Mouse (Mus musculus) midbrain, embryonic 15.5 days (tissue): ENCODE data around the gene Rtn4rl2. TPM values are rescaled to one million over a fixed set of nuclear protein-coding genes. Genes with fewer than 3 reads are reported as not detected.

Experiments used
- ATAC-seq: fragments of 200-750 bp; cut with Nextera tagmentation; replicated peaks from 2 replicates; pipeline ENCODE4 v1.8.0; 2017; ENCODE audit warnings: moderate TSS enrichment
- H3K27ac ChIP-seq: fragments of 300-500 bp; sonication (generic); 2 replicates; pipeline ENCODE4 v1.5.1; 2015; ENCODE audit warnings: mild to moderate bottlenecking, inconsistent platforms
- H3K27me3 ChIP-seq: fragments of 300-500 bp; sonication (generic); replicated peaks from 2 replicates; pipeline ENCODE4 v1.6.1; 2015; ENCODE audit warnings: inconsistent platforms
- H3K36me3 ChIP-seq: fragments of 300-500 bp; sonication (generic); replicated peaks from 2 replicates; pipeline ENCODE4 v1.6.1; 2015; ENCODE audit warnings: inconsistent platforms
- H3K4me1 ChIP-seq: fragments of 300-500 bp; sonication (generic); 2 replicates; pipeline ENCODE4 v1.6.1; 2015; ENCODE audit warnings: inconsistent platforms
- H3K4me2 ChIP-seq: fragments of 300-500 bp; sonication (generic); 2 replicates; pipeline ENCODE4 v1.6.1; 2015; ENCODE audit warnings: inconsistent platforms, mild to moderate bottlenecking, moderate library complexity
- H3K4me3 ChIP-seq: fragments of 300-500 bp; sonication (generic); 2 replicates; pipeline ENCODE4 v1.5.1; 2015; ENCODE audit warnings: mild to moderate bottlenecking, inconsistent platforms
- H3K9ac ChIP-seq: fragments of 300-500 bp; sonication (generic); 2 replicates; pipeline ENCODE4 v1.6.1; 2015; ENCODE audit warnings: mild to moderate bottlenecking, inconsistent platforms
- H3K9me3 ChIP-seq: fragments of 300-500 bp; sonication (generic); 2 replicates; pipeline ENCODE4 v1.6.1; 2016; ENCODE audit warnings: inconsistent platforms
- WGBS: fragments of 180-500 bp; shearing (Covaris S2); methylation state at CpG from one replicate; pipeline ENCODE4 v1.1.7; 2015; ENCODE audit warnings: mixed read lengths; 5-methylcytosine and 5-hydroxymethylcytosine counted together
- microRNA-seq: library from miRNA; unstranded; fragments of <30 nt; microRNA quantifications from one replicate; pipeline ENCODE4, GENCODE M21; 2016
- polyA plus RNA-seq: library from polyadenylated mRNA; unstranded; fragments of >200 nt; fragmentation: Nextera tagmentation; extraction: Ambion mirVana; gene quantifications from 2 replicates; pipeline ENCODE4 v1.2.1, GENCODE M21; 2015

The Rtn4rl2 gene
- polyA plus RNA-seq, 1 experiment from 2014 or later, result 4.9 TPM

DNA sequence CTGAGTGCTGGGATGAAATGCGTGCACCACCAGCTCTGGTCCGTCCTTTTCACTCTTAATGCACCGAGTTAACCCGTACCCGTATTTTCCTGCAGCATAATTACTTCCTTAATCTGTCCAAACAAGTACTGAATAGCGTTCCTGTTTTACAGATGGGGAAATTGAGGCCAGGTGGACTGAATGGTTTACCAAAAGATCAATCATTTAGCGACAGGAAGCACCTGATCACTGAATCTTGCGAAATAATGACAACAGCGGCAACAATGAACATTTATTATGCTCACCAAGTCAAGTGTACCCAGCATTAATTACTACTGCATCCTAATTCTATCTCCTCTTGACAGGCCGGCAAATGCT is 47.9 kb downstream of the Rtn4rl2 start, which contains the start of gene Slc43a1:
Gene Slc43a1, plus strand, starts transcription at position 258 of the 357 bp plus-strand sequence.
- H3K9ac ChIP-seq, result peak within 1 kb of the TSS; percentile 36; the same call in 1 of the 2 replicates
- H3K4me1 ChIP-seq, result peaks cover 21% of the 10 kb centered on the region
- 15% methylated on average over 10 of the region's 10 CpGs for WGBS
- no peak within 1 kb of the TSS for H3K27ac ChIP-seq
- H3K36me3 ChIP-seq, result no peaks in the 10 kb centered on the region
- no peaks in the 10 kb centered on the region for H3K9me3 ChIP-seq
- peaks cover 44% of the 10 kb centered on the region for H3K27me3 ChIP-seq
- peak within 1 kb of the TSS; percentile 46 for H3K4me3 ChIP-seq
- peak within 1 kb of the TSS; percentile 93 for H3K4me2 ChIP-seq
- ATAC-seq, result no peak

DNA sequence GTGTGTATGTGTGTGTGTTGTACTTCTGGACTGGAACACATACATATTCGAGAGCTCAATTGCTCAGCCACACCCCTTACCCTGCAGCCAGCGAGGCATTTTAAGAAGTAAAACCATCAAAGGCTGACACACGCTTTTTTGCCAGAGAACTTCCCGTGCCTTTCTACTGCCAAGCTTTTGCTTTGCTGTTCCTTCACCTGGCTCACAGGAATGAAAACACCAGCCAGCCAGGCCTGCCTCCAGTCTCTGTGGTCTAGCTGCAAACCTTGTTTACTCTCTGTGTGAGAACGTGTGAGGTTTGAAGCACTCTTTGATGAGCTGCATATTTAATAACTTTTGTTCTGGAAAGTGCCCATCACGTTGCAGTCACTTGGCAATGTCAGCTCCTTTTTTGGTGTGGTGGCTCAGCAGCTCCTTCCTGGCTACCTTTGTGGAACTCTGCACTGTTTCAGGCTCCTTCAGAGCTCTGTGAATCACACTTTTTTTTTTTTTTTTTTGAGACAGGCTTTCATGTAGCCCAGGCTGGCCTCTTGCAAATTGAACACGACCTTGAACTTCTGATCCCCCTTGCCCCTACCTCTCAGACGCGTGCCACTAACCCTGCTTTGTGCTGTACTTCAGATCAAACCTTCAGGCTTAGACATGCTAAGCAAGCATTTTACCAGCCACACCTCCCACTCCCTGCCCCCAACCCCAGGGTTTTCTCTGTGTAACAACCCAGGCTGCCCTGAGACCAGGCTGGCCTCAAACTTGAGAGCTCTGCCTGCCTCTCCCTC is 48.5 kb downstream of the Rtn4rl2 start:
- Histone ChIP-seq H3K36me3 (no peaks in the 10 kb centered on the region), H3K9ac (no peak overlapping the region), H3K9me3 (no peaks in the 10 kb centered on the region), H3K4me1 (peaks cover 21% of the 10 kb centered on the region), H3K27me3 (peaks cover 44% of the 10 kb centered on the region), H3K4me3 (no peak overlapping the region), H3K27ac (no peak overlapping the region), H3K4me2 (no peak overlapping the region)
- WGBS, result 24% methylated on average over 9 of the region's 9 CpGs
- no peak for ATAC-seq

DNA sequence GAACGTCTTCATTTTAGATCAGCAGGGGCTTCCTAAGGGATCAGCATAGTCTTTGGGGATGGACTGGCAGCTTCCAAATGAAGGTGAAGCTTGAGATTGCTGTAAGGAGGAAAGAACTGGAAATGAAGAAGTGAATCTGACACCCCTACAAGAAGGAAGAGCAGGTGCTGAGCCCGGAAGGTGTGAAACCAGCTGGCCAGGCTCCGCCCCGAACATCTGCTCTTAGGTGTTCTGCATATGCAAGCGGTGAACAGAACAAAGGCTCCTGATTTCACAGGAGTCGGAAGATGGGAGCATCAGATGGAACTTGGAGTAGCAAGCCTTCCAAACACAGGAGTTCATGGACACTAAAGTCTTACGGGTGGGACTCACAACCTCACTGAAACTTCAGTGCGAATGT is 49.4 kb downstream of the Rtn4rl2 start:
- Histone ChIP-seq H3K36me3 (no peaks in the 10 kb centered on the region), H3K9me3 (no peaks in the 10 kb centered on the region), H3K27ac (no peak overlapping the region), H3K4me3 (no peak overlapping the region), H3K27me3 (peaks cover 44% of the 10 kb centered on the region), H3K4me1 (peaks cover 21% of the 10 kb centered on the region), H3K4me2 (no peak overlapping the region), H3K9ac (no peak overlapping the region)
- no peak for ATAC-seq
- 69% methylated on average over 8 of the region's 8 CpGs for WGBS

- Histone ChIP-seq H3K4me3 (no peak overlapping the region), H3K27ac (no peak overlapping the region), H3K4me2 (no peak overlapping the region), H3K27me3 (no peaks in the 10 kb centered on the region), H3K9me3 (no peaks in the 10 kb centered on the region), H3K36me3 (peaks cover 8% of the 10 kb centered on the region), H3K9ac (no peak overlapping the region), H3K4me1 (peaks cover 17% of the 10 kb centered on the region)
- ATAC-seq, result peak; percentile 68
- 34% methylated on average over 10 of the region's 10 CpGs for WGBS
Measured at GRCm38 (mm10) chr2:84831666-84832391, 54.7 kb downstream of the Rtn4rl2 start.

GRCm38 (mm10) chr2:84827283-84827920 is 59.1 kb downstream of the Rtn4rl2 start:
- H3K9ac ChIP-seq, result peak overlapping the region; percentile 66
- peak overlapping the region; percentile 99 for H3K4me2 ChIP-seq
- under 1% methylated on average over 29 of the region's 29 CpGs for WGBS
- no peaks in the 10 kb centered on the region for H3K27me3 ChIP-seq
- ATAC-seq, result no peak
- peak overlapping the region; percentile 74 for H3K4me3 ChIP-seq
- H3K36me3 ChIP-seq, result peaks cover 8% of the 10 kb centered on the region
- no peaks in the 10 kb centered on the region for H3K9me3 ChIP-seq
- no peak overlapping the region; the same call in 1 of the 2 replicates for H3K27ac ChIP-seq
- H3K4me1 ChIP-seq, result peaks cover 20% of the 10 kb centered on the region

- ATAC-seq, result peak; percentile 94
- Histone ChIP-seq H3K4me2 (peak within 1 kb of the TSS; percentile 99), H3K27me3 (no peaks in the 10 kb centered on the region), H3K36me3 (peaks cover 8% of the 10 kb centered on the region), H3K9me3 (no peaks in the 10 kb centered on the region), H3K4me3 (peak within 1 kb of the TSS; percentile 74), H3K4me1 (peaks cover 20% of the 10 kb centered on the region), H3K9ac (peak within 1 kb of the TSS; percentile 66), H3K27ac (peak within 1 kb of the TSS; percentile 72)
- under 1% methylated on average over 34 of the region's 34 CpGs for WGBS
Measured at GRCm38 (mm10) chr2:84826488-84827282, 59.8 kb downstream of the Rtn4rl2 start, which contains the start of gene Timm10. Gene Timm10 (plus strand): TSS chr2:84826997.

DNA sequence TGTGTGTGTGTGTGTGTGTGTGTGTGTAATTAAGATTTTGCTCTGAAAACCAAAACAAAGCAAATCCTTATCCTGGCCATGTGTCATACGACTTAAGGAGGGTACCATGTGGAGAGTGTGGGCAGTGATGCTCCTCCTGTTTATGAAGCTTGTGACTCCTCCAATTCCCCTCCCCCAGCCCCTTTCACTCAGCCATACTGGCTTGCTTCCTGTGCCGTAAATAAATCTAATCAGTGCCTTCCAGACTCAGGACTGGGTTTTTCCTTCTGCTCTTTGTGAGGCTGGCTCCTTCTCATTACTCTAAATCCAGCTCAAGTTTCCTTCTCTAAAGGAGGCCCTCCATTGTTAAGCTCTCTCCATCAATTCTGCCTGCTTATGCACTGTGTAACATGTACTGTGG is 63.3 kb downstream of the Rtn4rl2 start:
- Histone ChIP-seq H3K4me3 (no peak overlapping the region), H3K4me2 (no peak overlapping the region), H3K36me3 (no peaks in the 10 kb centered on the region), H3K9me3 (no peaks in the 10 kb centered on the region), H3K27me3 (peaks cover 5% of the 10 kb centered on the region; the same call in 1 of the 2 replicates), H3K4me1 (peaks cover 13% of the 10 kb centered on the region), H3K27ac (no peak overlapping the region), H3K9ac (no peak overlapping the region)
- WGBS, result 60% methylated on average over 2 of the region's 2 CpGs
- ATAC-seq, result no peak

GRCm38 (mm10) chr2:84822552-84822951 is 64.0 kb downstream of the Rtn4rl2 start, which contains the start of gene Smtnl1:
Gene Smtnl1 (minus strand): TSS chr2:84822652.
- H3K4me1 ChIP-seq, result peaks cover 6% of the 10 kb centered on the region
- WGBS, result 70% methylated on average over 13 of the region's 13 CpGs
- H3K4me3 ChIP-seq, result no peak within 1 kb of the TSS
- ATAC-seq, result no peak
- H3K4me2 ChIP-seq, result no peak within 1 kb of the TSS
- H3K27me3 ChIP-seq, result peaks cover 5% of the 10 kb centered on the region; the same call in 1 of the 2 replicates
- H3K9me3 ChIP-seq, result no peaks in the 10 kb centered on the region
- no peaks in the 10 kb centered on the region for H3K36me3 ChIP-seq
- H3K27ac ChIP-seq, result no peak within 1 kb of the TSS
- H3K9ac ChIP-seq, result no peak within 1 kb of the TSS

Small RNA genes within 50 kb of the gene (microRNA-seq; reads per million reads assigned to microRNA genes)
- not detected for gene Gm24332

Other genes with a start within 250 kb of the Rtn4rl2 start
- 31.3 and 34.2 TPM in 2 replicates for gene Ctnnd1, start 235.9 kb downstream of the Rtn4rl2 start, polyA plus RNA-seq
- gene Btbd18, start 227.6 kb downstream of the Rtn4rl2 start, polyA plus RNA-seq, result 0.14 and 0.19 TPM in 2 replicates
- gene Selenoh, start 215.9 kb downstream of the Rtn4rl2 start, polyA plus RNA-seq, result 168 and 174 TPM in 2 replicates
- gene Gm28635, start 208.7 kb downstream of the Rtn4rl2 start, polyA plus RNA-seq, result not detected in 2 replicates
- 49.5 and 50.1 TPM in 2 replicates for gene Med19, start 208.3 kb downstream of the Rtn4rl2 start, polyA plus RNA-seq
- gene Tmx2, start 207.6 kb downstream of the Rtn4rl2 start, polyA plus RNA-seq, result 271 and 279 TPM in 2 replicates
- gene Zdhhc5, start 171.5 kb downstream of the Rtn4rl2 start, polyA plus RNA-seq, result 19.0 and 19.9 TPM in 2 replicates
- gene Clp1, start 159.4 kb downstream of the Rtn4rl2 start, polyA plus RNA-seq, result 24.4 and 25.2 TPM in 2 replicates
- gene Ypel4, start 152.7 kb downstream of the Rtn4rl2 start, polyA plus RNA-seq, result 27.5 and 28.0 TPM in 2 replicates
- gene Gm19426, start 143.1 kb downstream of the Rtn4rl2 start, polyA plus RNA-seq, result 3.6 and 4.6 TPM in 2 replicates
- gene Serping1, start 111.3 kb downstream of the Rtn4rl2 start, polyA plus RNA-seq, result 32.9 and 37.0 TPM in 2 replicates
- 21.6 and 25.7 TPM in 2 replicates for gene Ube2l6, start 87.9 kb downstream of the Rtn4rl2 start, polyA plus RNA-seq
- gene Smtnl1, start 64.1 kb downstream of the Rtn4rl2 start, polyA plus RNA-seq, result not detected in 2 replicates
- gene Timm10, start 59.7 kb downstream of the Rtn4rl2 start, polyA plus RNA-seq, result 70.1 and 82.8 TPM in 2 replicates
- 1.2 and 1.9 TPM in 2 replicates for gene Slc43a1, start 47.9 kb downstream of the Rtn4rl2 start, polyA plus RNA-seq
- gene Slc43a3, start 49.9 kb upstream of the Rtn4rl2 start, polyA plus RNA-seq, result 3.8 and 5.6 TPM in 2 replicates
- gene Prg2, start 93.8 kb upstream of the Rtn4rl2 start, polyA plus RNA-seq, result 0.35 and 0.42 TPM in 2 replicates
- not detected in 2 replicates for gene Prg3, start 101.5 kb upstream of the Rtn4rl2 start, polyA plus RNA-seq
- gene Ssrp1, start 150.5 kb upstream of the Rtn4rl2 start, polyA plus RNA-seq, result 180 and 191 TPM in 2 replicates
- gene P2rx3, start 150.8 kb upstream of the Rtn4rl2 start, polyA plus RNA-seq, result 2.2 and 2.9 TPM in 2 replicates
- gene Tnks1bp1, start 161.3 kb upstream of the Rtn4rl2 start, polyA plus RNA-seq, result 24.3 and 25.3 TPM in 2 replicates
- gene Aplnr, start 249.5 kb upstream of the Rtn4rl2 start, polyA plus RNA-seq, result 30.6 TPM in 2 replicates